Mouse (Mus musculus): ENCODE data around the gene Atg101. TPM values are rescaled to one million over a fixed set of nuclear protein-coding genes. Genes with fewer than 3 reads are reported as not detected.
A peak's percentile ranks its signal among the peaks of the same experiment; 100 is the strongest.

Atg101 gene
- total RNA-seq, 1 experiment, result 116 TPM

GRCm38 (mm10) chr15:101282471-101282870, 1.6 kb upstream of the Atg101 start:
- Histone ChIP-seq H3K27ac (ENCODE audit: insufficient read depth, low read depth, low read length, poor library complexity, severe bottlenecking) (no peak overlapping the region), H3K9me3 (ENCODE audit: control insufficient read depth, insufficient read depth, low read depth, low read length) (no peaks in the 10 kb centered on the region), H3K4me3 (ENCODE audit: insufficient read depth in 1 of 2, low read depth in 1 of 2, low read length in 2 of 2, poor library complexity in 1 of 2, severe bottlenecking in 1 of 2) (no peak overlapping the region), H3K4me1 (ENCODE audit: control insufficient read depth in 2 of 2, insufficient read depth in 2 of 2, low read length in 2 of 2, poor library complexity in 1 of 2) (peaks cover 13 to 26% of the 10 kb centered on the region in 2 experiments; a peak in 3 of 4 replicates), H3K36me3 (ENCODE audit: control insufficient read depth, insufficient read depth, low read length, poor library complexity, severe bottlenecking) (peaks cover 11% of the 10 kb centered on the region), H3K9ac (ENCODE audit: insufficient read depth, low read depth, low read length, poor library complexity, severe bottlenecking) (no peak overlapping the region)
- DNase-seq (ENCODE audit: low read depth, low spot score), result no peak
- in situ Hi-C loops (cut with MboI; ENCODE audit: low sequenced_read_pairs in 2 of 2, unreplicated experiment in 2 of 2), result no loop called here
- TF ChIP-seq CHD2 (IDR thresholded peaks at IDR 0.05; ENCODE audit: low read depth, low read length), result no peak

- Histone ChIP-seq H3K36me3 (ENCODE audit: control insufficient read depth, insufficient read depth, low read length, poor library complexity, severe bottlenecking) (peaks cover 17% of the 10 kb centered on the region), H3K4me3 (ENCODE audit: insufficient read depth in 1 of 2, low read depth in 1 of 2, low read length in 2 of 2, poor library complexity in 1 of 2, severe bottlenecking in 1 of 2) (peak overlapping the region; percentile 44 to 75), H3K9me3 (ENCODE audit: control insufficient read depth, insufficient read depth, low read depth, low read length) (no peaks in the 10 kb centered on the region), H3K9ac (ENCODE audit: insufficient read depth, low read depth, low read length, poor library complexity, severe bottlenecking) (peak overlapping the region; percentile 47; the same call in 1 of the 2 replicates), H3K4me1 (ENCODE audit: control insufficient read depth in 2 of 2, insufficient read depth in 2 of 2, low read length in 2 of 2, poor library complexity in 1 of 2) (peaks cover 6 to 17% of the 10 kb centered on the region in 2 experiments; a peak in 3 of 4 replicates), H3K27ac (ENCODE audit: insufficient read depth, low read depth, low read length, poor library complexity, severe bottlenecking) (no peak overlapping the region)
- in situ Hi-C loops (cut with MboI; ENCODE audit: low sequenced_read_pairs in 2 of 2, unreplicated experiment in 2 of 2), result no loop called here
- TF ChIP-seq MAFK (IDR thresholded peaks at IDR 0.05; ENCODE audit: insufficient read depth, low read depth, low read length) (no peak), ZC3H11A (IDR thresholded peaks at IDR 0.05; ENCODE audit: borderline replicate concordance, low read depth, low read length) (no peak), CHD2 (IDR thresholded peaks at IDR 0.05; ENCODE audit: low read depth, low read length) (no peak), ZNF384 (IDR thresholded peaks at IDR 0.05; ENCODE audit: low read depth, low read length) (no peak), HCFC1 (IDR thresholded peaks at IDR 0.05; ENCODE audit: borderline replicate concordance, insufficient read depth, low read length) (no peak)
- peak; percentile 68 for DNase-seq (ENCODE audit: low read depth, low spot score)
Measured at GRCm38 (mm10) chr15:101283183-101283910, 725 bp upstream of the Atg101 start.

GRCm38 (mm10) chr15:101286129-101286770, 2.2 kb downstream of the Atg101 start:
- in situ Hi-C loops (cut with MboI; ENCODE audit: low sequenced_read_pairs in 2 of 2, unreplicated experiment in 2 of 2), result no loop called here
- DNase-seq (ENCODE audit: low read depth, low spot score), result no peak
- peaks cover 35% of the 10 kb centered on the region for H3K36me3 ChIP-seq (ENCODE audit: control insufficient read depth, insufficient read depth, low read length, poor library complexity, severe bottlenecking)
- H3K27ac ChIP-seq (ENCODE audit: insufficient read depth, low read depth, low read length, poor library complexity, severe bottlenecking), result no peak overlapping the region
- TF ChIP-seq HCFC1 (IDR thresholded peaks at IDR 0.05; ENCODE audit: borderline replicate concordance, insufficient read depth, low read length), result no peak
- TF ChIP-seq MAFK (IDR thresholded peaks at IDR 0.05; ENCODE audit: insufficient read depth, low read depth, low read length), result no peak
- no peak for TF ChIP-seq ZNF384 (IDR thresholded peaks at IDR 0.05; ENCODE audit: low read depth, low read length)
- TF ChIP-seq CHD2 (IDR thresholded peaks at IDR 0.05; ENCODE audit: low read depth, low read length), result no peak
- TF ChIP-seq ZC3H11A (IDR thresholded peaks at IDR 0.05; ENCODE audit: borderline replicate concordance, low read depth, low read length), result no peak
- H3K4me3 ChIP-seq (ENCODE audit: insufficient read depth in 1 of 2, low read depth in 1 of 2, low read length in 2 of 2, poor library complexity in 1 of 2, severe bottlenecking in 1 of 2), result no peak overlapping the region
- no peaks in the 10 kb centered on the region for H3K9me3 ChIP-seq (ENCODE audit: control insufficient read depth, insufficient read depth, low read depth, low read length)
- peak overlapping the region; percentile 3; the same call in 1 of the 2 replicates for H3K9ac ChIP-seq (ENCODE audit: insufficient read depth, low read depth, low read length, poor library complexity, severe bottlenecking)
- H3K4me1 ChIP-seq (ENCODE audit: control insufficient read depth in 2 of 2, insufficient read depth in 2 of 2, low read length in 2 of 2, poor library complexity in 1 of 2), result peaks cover 2% of the 10 kb centered on the region in 2 experiments; a peak in 2 of 4 replicates

GRCm38 (mm10) chr15:101287361-101287760, 3.3 kb downstream of the Atg101 start:
- no peak for DNase-seq (ENCODE audit: low read depth, low spot score)
- peaks cover 2% of the 10 kb centered on the region in 2 experiments; a peak in 2 of 4 replicates for H3K4me1 ChIP-seq (ENCODE audit: control insufficient read depth in 2 of 2, insufficient read depth in 2 of 2, low read length in 2 of 2, poor library complexity in 1 of 2)
- no peak overlapping the region for H3K9ac ChIP-seq (ENCODE audit: insufficient read depth, low read depth, low read length, poor library complexity, severe bottlenecking)
- H3K4me3 ChIP-seq (ENCODE audit: insufficient read depth in 1 of 2, low read depth in 1 of 2, low read length in 2 of 2, poor library complexity in 1 of 2, severe bottlenecking in 1 of 2), result no peak overlapping the region
- TF ChIP-seq CHD2 (IDR thresholded peaks at IDR 0.05; ENCODE audit: low read depth, low read length), result no peak
- no peak for TF ChIP-seq ZC3H11A (IDR thresholded peaks at IDR 0.05; ENCODE audit: borderline replicate concordance, low read depth, low read length)
- TF ChIP-seq HCFC1 (IDR thresholded peaks at IDR 0.05; ENCODE audit: borderline replicate concordance, insufficient read depth, low read length), result no peak
- no peak for TF ChIP-seq ZNF384 (IDR thresholded peaks at IDR 0.05; ENCODE audit: low read depth, low read length)
- H3K36me3 ChIP-seq (ENCODE audit: control insufficient read depth, insufficient read depth, low read length, poor library complexity, severe bottlenecking), result peaks cover 38% of the 10 kb centered on the region
- no peak overlapping the region for H3K27ac ChIP-seq (ENCODE audit: insufficient read depth, low read depth, low read length, poor library complexity, severe bottlenecking)
- H3K9me3 ChIP-seq (ENCODE audit: control insufficient read depth, insufficient read depth, low read depth, low read length), result no peaks in the 10 kb centered on the region
- in situ Hi-C loops (cut with MboI; ENCODE audit: low sequenced_read_pairs in 2 of 2, unreplicated experiment in 2 of 2), result no loop called here
